Mouse (Mus musculus) thymus, postnatal 36 days (tissue): ENCODE data around the gene Neurl1b.

Experiments
- DNase-seq, 2 experiments: peaks; one replicate each; pipeline ENCODE4 v3.0.0; 2022; ENCODE audit warnings: mixed read lengths in 2 of 2

The Neurl1b gene

GRCm38 (mm10) chr17:26494642-26495468, 80.2 kb downstream of the Neurl1b start:
- no peak for DNase-seq
